Mouse (Mus musculus) liver, adult (tissue): ENCODE results near the gene Cnfn.

Source experiments
- GATA4 ChIP-seq: IDR thresholded peaks from 2 replicates; pipeline ENCODE4 v1.6.1; 2014; ENCODE audit warnings: mild to moderate bottlenecking, low read length; ENCODE audit not compliant: insufficient replicate concordance

Gene Cnfn

GRCm38 (mm10) chr7:25393451-25394210 lies 24.1 kb upstream of the Cnfn start:
- no peak for TF ChIP-seq GATA4

- no peak for TF ChIP-seq GATA4
These were observed 23.3 kb upstream of the Cnfn start for GRCm38 (mm10) chr7:25392851-25393250.

- no peak for TF ChIP-seq GATA4
These were observed 22.4 kb upstream of the Cnfn start for GRCm38 (mm10) chr7:25391856-25392453.

GRCm38 (mm10) chr7:25390986-25391385 lies 21.5 kb upstream of the Cnfn start:
- no peak for TF ChIP-seq GATA4

GRCm38 (mm10) chr7:25390054-25390770 lies 20.7 kb upstream of the Cnfn start:
- TF ChIP-seq GATA4: no peak

GRCm38 (mm10) chr7:25388916-25389315 lies 19.4 kb upstream of the Cnfn start:
- no peak for TF ChIP-seq GATA4

GRCm38 (mm10) chr7:25387811-25388440 lies 18.4 kb upstream of the Cnfn start:
- no peak for TF ChIP-seq GATA4

GRCm38 (mm10) chr7:25385850-25386555 lies 16.5 kb upstream of the Cnfn start:
- TF ChIP-seq GATA4: no peak

- TF ChIP-seq GATA4: no peak
These were observed 15.7 kb upstream of the Cnfn start for GRCm38 (mm10) chr7:25385259-25385658.

- no peak for TF ChIP-seq GATA4
These were observed 15.3 kb upstream of the Cnfn start for GRCm38 (mm10) chr7:25384818-25385217.

- TF ChIP-seq GATA4: no peak
These were observed 14.8 kb upstream of the Cnfn start for GRCm38 (mm10) chr7:25384318-25384717.

- TF ChIP-seq GATA4: no peak
These were observed 14.4 kb upstream of the Cnfn start for GRCm38 (mm10) chr7:25383891-25384290.

- no peak for TF ChIP-seq GATA4
These were observed 13.9 kb upstream of the Cnfn start for GRCm38 (mm10) chr7:25383385-25383784.

- no peak for TF ChIP-seq GATA4
These were observed 13.0 kb upstream of the Cnfn start for GRCm38 (mm10) chr7:25382541-25382940.

GRCm38 (mm10) chr7:25381284-25381680 lies 11.8 kb upstream of the Cnfn start:
- no peak for TF ChIP-seq GATA4

- TF ChIP-seq GATA4: no peak
These were observed 11.1 kb upstream of the Cnfn start for GRCm38 (mm10) chr7:25380392-25381283.
